Mouse (Mus musculus) ovary, postnatal 36 days (tissue): ENCODE measurements around the gene Inpp5a.

Source experiments
- DNase-seq: peaks from one replicate; pipeline ENCODE4 v3.0.0; 2022; ENCODE audit warnings: low spot score, mixed read lengths

Gene Inpp5a

DNA sequence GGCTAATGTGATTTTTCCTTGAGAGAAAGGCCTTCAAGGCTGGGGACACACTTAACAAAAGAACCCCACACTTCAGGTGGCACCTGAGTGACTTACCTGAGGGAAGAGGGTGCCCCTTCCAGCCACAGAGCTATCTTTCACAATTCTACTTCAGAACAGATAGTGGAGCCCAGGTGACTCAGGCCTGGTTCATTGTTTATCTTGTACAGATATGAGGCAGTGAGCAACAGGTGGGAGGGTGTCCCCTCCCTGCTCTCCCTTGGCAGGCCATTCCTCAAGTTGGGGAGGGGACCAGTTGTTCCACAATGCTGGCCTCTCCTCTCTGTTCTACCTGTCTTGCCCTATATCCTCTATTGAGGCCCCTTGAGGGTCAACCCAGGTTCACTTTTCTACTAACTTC, 17.5 kb upstream of the Inpp5a start:
- DNase-seq, result no peak

DNA sequence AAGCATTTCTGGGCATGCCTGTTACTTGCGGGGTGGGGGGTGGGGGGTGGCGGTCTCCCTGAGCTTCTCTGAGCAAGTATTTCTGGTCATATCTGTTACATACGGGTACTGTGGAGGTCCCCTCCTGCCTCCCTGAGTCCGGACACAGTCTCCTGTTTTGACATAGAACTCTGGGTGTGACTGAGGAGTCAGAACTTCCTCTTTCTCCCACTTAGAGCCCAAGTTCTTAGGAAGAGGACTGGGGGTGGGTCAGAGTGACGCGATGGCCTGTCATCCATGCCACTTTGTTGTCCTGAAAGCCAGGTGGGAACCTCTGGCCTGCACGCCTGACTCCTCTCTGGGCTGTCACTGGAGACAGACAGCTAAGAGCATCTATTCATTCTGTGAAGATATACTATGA, 11.5 kb upstream of the Inpp5a start:
- DNase-seq, result no peak

DNA sequence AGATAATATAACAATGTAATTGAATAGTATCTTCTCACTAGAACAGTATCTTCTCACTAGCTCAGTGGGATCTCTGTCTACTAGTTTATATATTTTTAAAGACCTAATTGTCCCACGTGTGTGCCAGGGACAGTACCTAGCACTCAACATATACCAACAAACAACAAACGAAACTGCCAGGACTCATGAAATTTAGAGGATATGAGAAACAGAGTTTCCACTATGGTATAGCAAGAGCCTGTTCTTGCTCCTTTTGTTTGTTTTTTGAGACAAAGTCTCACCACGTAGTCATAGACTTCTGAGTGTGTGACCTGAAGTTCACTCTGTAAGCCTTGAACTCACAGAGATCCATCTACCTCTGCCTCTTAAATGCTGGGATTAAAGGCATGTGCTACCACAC, 10.6 kb upstream of the Inpp5a start:
- no peak for DNase-seq

DNA sequence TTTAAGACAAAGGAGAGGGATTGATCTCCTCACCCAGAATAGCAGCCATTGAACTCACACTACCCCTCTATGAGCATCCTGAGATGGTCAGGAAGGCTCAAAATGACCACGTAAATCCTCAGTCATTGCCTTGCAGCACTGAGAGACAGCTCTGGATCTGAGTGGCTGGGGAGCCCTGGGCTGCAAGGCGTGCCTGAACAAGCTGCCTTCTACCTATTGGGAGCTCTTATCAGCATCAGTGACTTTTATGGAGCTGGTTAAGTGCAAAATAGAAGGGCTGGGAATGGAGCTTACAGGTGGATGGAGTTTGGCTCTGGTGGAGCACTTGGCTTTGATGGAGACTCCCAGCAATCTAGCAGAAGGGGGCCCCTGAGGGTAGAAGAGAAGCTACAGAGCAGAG, 9.2 kb upstream of the Inpp5a start:
- DNase-seq, result no peak

DNA sequence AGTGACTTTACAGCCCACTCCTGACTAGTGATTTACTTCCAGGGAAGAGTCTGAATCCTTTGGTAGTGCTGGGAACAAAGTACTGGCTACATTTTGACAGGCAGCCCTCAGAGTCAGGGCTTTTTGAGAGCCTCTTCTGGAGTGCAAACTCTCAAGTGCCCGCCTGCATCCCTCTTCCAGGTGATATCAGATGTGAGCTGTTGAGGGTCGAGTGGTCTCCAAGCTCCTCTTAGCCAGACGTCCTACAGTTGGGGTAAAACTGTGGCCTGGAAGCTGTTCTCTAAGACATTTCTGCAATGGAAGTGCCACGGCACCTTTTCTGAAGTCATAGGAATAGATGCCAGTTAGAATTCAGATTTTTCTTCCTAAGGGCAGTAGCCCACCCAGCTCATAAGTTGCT, 8.7 kb upstream of the Inpp5a start:
- DNase-seq, result no peak

DNA sequence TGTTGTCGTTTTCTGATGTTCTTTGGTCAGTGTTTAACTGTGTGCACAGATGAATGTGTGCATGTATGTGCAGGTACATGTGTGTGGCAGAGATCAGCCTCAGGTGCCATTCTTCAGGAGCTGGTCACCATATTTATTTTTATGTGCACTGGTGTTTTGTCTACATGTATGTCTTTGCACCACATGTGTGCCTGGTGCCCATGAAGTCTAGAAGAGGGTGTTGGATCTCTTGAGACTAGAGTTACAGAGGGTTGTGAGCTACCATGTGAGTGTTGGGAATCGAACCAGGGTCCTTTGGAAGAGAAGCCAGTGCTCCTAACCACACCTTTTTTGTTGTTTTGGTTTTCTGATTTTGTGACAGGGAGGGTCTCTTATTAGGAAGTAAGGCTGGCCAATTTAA, 7.0 kb upstream of the Inpp5a start:
- no peak for DNase-seq

DNA sequence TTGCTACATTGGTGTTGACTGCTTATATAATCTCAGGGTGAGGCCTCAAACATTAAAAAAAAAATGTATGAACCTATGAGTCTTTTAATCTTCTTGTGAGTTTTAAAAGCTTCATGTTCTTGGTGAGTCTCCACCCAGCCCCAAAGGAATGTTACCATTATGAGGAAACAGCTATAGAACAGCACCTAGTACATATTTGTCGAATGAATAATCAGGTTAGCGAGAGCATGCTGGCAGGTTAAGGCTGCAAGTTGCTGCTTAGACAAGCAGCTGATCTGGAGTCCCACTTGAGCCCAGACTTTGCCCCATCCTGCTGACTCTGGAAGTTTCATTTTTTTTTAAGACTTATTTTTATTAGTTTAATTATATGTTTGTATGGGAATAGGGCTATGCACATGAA, 6.1 kb upstream of the Inpp5a start:
- DNase-seq, result no peak

DNA sequence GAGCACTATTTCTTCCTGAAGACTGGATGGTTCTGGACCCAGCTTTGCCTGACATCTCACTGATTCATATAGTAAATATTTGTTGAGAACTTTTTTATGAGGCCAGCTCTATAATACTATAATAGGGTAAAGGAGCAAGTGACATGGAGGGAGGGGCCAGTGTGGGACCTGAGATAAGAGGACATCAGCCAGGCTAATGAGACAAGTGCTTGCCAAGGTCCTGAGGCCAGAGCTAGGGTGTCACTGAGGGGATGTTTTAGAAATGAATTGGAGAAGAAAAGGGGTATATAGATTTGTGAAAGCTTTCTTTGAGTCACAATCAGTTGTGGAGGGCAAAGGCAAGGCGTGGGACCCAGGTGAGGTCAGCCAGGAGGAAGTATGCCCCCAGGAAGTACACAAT, 4.4 kb upstream of the Inpp5a start:
- no peak for DNase-seq

DNA sequence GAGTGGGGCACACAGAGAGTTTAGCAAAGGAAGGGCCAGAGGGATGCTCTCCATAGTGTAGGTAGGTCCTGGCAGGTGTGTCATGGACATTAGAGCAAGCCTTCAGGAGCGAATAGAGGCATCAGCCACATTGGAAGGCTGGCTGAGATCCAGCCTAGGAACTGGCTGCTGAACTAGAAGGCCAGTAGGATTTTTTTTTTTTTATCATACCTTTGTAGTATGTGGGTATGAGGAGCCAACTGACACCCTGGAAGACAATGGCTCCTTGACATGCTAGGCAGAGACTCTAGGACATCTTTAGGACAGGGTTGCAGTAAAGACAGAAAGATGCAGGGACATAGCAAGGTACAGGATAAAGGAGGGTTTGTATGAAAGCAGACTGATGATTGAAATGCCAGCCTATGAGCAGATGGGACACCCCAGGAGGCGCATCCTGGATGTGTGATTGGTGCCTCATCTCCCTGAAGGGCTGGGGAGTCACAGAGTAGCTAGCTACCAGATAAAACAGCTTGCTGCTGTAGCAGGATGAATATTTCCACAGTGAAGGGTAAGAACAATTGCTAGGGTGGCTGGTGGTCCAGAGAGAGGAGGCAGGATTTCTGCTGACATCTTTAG, 3.9 kb upstream of the Inpp5a start:
- DNase-seq, result no peak

DNA sequence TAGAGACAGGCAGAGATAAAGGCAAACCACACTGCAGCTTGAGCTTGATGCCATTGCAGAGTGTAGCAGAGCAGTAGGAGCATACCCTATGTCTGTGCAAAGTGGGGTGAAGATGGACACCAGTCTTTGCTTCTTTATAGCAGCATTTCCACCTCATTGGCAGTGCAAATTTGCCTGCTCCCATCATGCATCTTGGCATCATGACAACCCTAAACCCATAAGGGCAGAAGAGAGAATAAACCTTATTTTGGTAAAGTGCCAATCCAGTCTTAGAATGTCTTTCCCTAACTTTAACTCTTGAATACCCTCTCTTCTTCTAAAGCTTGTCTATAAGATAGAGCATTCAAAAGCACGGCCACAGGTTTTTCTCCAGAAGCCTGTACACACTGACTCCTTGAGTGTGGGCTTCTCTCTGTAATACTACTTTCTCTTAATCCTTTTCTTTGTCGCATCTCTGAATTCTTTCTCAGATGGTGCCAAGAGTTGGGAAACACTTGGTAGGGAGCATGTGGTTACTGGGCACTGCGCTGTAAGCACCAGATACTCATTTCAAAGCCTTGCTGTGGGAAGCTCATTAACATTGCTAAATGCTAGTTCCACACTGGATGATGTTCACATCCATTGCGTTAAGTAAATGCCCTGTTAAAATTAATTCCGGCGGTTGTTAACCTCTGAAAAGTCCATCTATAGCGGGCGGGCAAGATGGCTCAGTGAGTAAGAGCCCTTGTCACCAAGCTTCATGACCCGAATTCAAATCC, 1.8 kb upstream of the Inpp5a start:
- DNase-seq, result no peak

DNA sequence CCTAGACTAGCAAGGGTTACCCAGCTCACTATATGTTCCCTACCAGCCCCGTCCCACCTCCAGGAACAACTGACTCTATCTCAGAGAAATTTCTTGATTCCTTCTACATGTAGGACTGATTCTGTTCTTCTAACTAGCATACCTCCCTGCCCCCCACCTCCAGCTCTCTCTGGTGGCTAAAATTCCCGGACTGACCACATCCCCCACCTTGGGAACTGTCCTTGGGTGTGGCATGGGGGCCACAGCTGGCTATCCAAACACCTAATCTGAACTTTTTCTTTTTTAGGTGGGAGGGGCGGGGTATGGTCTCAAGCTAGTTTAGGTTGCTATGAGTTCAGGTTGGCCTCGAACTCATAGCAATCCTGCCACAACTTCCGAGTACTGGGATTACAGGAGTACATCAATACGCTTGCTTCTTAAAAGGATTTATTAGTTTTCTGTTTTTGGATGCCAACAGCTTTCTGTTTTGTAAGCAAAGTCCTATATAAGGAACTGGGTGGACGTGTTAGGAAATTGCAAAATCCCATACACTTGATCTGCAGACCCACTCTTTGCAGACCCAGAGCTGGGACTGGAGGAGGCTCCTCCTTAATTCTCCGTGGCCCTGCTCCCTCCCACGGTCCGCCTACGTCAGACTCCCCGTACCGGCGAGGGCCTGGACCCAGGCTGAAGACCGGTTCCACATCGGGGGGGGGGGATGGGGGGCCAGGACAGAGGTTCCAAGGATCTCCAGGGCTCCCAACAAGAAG, 814 bp upstream of the Inpp5a start:
- DNase-seq, result peak; percentile 14

DNA sequence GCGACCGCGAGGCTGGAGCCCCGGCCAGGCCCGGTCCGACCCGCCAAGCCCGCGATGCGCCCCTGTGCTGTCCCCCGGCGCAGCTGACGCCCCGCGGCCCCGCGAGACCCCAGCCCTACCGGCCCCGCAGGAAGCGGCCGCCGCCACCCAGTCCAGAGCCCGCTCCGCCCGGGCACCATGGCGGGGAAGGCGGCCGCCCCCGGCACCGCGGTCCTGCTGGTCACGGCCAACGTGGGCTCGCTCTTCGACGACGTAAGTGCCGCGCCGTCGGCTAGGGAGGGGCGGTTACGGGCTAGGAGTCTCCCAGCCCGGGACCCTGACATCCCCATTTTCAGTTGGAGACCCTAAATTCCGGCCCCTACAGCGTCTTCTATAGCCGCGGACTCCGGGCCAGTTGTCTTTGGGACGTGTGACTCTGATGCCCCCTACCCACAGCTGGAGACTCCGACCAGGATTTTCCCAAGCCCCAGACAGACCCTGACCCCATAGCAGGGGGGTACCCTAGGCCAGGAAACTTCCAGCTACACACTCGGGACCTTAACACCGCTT, 378 bp downstream of the Inpp5a start:
- no peak for DNase-seq

DNA sequence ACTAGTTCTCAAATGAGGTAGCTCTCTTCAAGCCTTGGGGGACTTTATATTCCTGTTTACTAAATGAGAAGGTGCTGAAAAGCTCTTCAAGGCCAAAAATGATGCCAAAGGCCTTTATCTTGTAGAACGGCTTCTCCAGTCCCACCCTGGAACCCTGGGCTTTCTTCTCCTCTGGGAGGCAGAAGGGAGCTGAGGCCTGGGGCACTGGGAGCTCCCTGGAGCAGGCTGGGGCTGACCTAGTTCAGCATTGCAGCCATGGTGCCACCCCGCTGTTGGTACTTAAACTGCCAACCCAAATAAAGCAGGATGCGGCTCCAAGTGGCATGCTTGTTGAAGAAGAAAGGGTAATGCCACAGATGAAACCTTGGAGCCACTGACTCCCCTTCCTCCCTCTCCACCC, 1.5 kb downstream of the Inpp5a start:
- peak; percentile 29 for DNase-seq

DNA sequence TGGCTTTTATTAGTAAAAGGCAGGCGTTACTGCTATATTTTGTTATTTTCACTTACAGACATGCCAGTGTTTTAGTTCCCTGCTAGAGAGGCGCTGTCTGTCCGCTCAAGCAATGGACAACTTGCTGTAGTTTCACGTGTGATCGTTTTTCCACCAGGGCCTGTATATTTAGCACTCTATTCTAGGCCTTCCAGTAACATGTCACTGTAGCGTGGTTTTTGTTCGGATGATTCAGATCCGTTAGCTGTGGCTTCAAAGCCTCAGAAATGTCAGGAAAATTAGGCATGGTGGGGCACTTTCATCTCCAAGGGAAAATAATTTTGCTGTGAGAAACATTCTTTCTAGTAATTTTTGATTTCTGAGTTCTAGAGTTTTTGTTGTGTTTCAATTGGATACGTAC, 2.0 kb downstream of the Inpp5a start:
- DNase-seq, result no peak

DNA sequence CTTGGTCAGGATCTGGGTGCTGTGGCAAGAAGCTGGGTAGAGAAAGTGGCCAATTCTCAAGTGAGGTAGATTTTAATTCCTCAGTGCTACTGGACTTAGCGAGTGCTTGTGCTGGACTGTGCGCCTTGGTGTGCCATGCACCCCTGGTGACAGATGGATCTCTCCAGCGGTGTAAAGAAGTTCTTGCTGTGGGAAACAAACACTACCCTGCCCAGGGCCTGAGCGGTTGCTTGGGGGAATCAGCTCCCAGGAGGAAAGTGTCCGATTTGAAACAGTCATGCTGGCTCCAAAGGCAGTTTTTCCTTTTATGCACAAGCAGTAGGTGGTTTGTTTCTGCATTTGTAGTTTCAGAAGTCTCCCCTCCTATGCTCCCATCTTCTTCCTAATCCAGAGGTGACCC, 2.8 kb downstream of the Inpp5a start:
- DNase-seq, result no peak

DNA sequence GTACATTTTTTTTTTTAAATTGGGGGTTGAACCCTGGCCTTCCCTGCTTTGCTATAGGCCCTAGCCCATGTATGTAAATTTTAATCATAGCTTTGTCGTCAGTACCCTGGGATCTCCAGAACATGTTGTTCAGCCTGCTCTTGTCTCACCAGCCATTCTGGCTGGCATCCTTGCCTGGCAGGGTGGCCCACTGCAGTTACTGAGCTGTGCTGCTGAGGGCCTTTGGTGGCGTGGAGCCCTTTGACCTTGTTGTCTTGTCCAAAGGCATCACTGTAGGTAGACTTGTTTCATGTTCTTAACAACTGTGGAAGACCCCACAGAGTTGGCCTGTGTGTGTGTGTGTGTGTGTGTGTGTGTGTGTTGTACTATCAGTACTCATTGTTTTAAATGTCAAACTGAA, 3.2 kb downstream of the Inpp5a start:
- DNase-seq, result no peak

DNA sequence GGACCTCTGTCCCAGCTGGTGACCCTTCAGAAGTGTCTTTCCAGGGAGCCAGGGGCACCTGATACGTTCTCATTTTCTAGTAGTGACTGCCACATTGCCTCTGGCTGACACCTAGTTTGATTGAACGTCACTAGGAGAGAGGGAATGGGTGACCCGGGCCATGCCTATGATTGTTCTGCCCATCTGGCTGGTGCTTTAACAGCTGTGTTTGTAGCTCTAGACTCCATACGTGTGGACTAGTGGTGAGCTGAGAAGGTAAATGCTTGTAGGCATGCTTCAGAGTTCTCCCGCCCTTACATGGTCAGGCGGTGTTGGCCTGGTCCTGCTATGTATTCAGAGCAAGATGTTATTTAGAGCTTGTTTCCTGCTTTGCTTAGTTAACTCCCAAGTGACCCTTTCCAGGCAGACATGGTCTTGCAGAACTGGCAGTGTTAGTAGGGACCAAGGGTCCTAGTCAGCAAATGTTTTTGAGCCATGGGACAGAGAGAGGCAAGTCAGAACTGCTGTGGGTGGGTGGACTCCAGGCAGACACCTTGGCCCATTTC, 3.9 kb downstream of the Inpp5a start:
- DNase-seq, result peak; percentile 2

DNA sequence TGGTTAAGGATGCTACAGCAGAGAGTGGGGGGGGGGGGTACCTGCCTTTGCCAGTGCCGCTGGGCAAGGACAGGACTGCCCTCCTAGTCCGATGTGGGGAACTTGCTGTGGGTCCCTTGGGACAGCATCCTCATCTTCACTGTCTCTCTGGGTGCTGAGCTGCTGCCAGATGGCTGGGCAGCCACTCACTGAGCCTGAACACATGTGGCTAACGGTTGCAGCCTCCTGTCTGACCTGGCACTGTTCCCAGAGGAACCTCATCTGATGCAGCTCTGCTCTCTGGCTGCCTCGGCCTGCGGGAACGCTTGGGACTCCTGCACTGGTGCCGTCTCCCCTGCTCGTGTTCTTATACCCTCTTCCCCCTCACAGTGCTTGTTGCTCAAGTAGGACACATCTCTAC, 8.6 kb downstream of the Inpp5a start:
- DNase-seq, result peak; percentile 27

DNA sequence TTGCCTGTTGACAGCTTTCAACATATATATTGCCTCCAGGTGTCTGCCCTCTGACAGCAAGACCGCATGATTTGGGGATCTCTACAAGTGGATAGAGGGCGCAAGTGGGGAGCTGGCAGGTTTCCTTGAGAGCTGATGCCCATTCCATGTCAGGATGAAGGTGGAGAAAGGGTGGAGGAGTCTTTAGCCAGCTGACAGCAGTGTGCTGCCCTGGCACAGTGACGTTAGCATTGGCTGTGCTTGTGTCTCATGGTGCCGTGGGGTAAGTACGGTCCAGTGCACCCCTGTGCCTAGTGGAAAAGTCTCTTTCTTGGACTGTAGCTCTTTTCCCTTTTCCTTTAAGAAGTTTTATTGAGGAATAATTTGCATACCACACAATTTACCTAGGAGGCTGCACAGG, 9.2 kb downstream of the Inpp5a start:
- DNase-seq, result no peak

DNA sequence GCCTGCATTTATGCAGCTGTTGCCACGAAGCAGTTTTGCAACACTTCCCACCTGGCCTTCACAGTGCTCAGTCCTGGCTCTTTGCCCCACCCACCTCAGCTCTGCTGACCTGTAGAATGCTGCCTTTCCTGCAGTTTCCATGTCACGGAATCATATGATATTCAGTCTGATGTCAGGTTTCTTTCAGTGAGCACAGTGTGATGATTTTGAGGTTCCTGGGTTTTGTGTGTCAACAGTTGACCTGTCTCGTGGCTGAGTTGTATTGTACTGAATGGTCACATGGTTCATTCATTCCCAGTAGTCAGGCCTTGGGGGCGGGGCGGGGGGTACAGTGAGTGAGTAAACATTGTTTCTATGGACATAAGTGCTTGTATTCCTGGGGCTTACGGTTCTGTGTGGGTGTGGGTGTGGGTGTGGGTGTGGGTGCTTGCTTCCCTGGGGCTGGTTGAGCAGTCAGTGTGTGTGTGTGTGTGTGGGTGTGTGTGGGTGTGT, 9.7 kb downstream of the Inpp5a start:
- DNase-seq, result no peak

DNA sequence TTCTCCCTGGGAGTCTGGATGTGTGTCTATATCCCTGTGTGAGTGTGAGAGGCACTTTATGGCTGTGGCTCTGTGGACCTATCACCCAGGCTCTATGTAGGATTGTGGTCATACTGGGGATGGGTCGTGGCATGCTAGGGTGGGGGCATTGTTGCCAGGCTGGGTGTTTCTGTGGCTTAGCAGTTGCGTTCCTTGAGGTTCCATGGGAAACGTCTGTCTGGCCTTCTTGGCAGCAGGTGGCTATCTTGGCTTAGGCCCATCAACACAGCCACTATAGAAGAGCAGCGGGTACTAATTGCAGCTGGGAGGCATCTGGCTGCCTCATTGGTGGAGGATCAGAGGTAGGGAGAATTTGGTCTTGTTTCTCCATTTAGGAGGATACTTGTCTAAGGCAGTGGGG, 10.7 kb downstream of the Inpp5a start:
- no peak for DNase-seq

DNA sequence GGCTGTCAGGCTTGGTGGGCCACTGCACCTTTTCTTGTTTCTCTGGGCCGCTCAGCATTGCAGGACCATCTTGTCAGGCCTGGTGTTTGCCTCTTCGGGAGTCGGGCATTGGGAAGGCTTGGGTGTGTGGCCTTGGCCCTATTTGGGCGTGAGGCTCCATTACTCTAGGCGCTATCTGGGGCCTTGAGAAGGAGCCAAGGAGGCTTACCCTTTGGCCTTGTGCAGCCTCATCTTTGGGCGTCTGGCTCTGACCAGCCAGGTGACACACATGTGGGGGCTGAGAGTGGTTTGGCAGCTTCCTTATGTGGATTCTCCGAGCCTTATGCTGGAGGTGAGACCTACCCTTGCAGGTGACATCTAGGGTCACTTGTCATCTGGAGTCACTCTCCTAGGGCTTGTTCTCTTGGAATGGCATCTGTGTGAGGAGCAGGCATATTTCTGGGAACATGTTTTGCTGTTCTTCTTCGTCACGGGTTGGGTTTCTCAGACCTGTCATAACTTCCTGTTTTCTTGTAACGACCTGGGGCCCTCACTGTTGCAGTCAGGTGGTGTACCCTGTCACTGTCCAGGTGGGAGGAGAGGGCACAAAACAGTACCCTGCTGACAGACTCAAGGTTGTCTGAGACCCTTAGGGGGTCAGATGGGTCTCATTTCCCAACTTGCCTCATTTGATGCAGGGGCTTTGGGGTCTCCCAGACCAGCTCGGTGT, 11.2 kb downstream of the Inpp5a start:
- peak; percentile 29 for DNase-seq
